Mouse (Mus musculus): ENCODE results near the gene Exosc2.

Gene Exosc2

GRCm38 (mm10) chr2:31670551-31671035 lies at the start of gene Exosc2:
Gene Exosc2 (plus strand): TSS chr2:31670715.
- peak; percentile 93 for DNase-seq (ENCODE audit: extremely low spot score, low read depth, low spot score)

GRCm38 (mm10) chr2:31633531-31633930 lies 37.0 kb upstream of the Exosc2 start:
- no peak for DNase-seq (ENCODE audit: extremely low spot score, low read depth, low spot score)

- no peak for DNase-seq (ENCODE audit: extremely low spot score, low read depth, low spot score)
These were observed 35.0 kb upstream of the Exosc2 start for GRCm38 (mm10) chr2:31635281-31636137.

- DNase-seq (ENCODE audit: extremely low spot score, low read depth, low spot score) = no peak
These were observed 34.3 kb upstream of the Exosc2 start for GRCm38 (mm10) chr2:31636138-31636741.

GRCm38 (mm10) chr2:31636742-31637141 lies 33.8 kb upstream of the Exosc2 start:
- DNase-seq (ENCODE audit: extremely low spot score, low read depth, low spot score) = no peak

- no peak for DNase-seq (ENCODE audit: extremely low spot score, low read depth, low spot score)
These were observed 33.2 kb upstream of the Exosc2 start for GRCm38 (mm10) chr2:31637311-31637710.

GRCm38 (mm10) chr2:31637807-31638206 lies 32.7 kb upstream of the Exosc2 start:
- DNase-seq (ENCODE audit: extremely low spot score, low read depth, low spot score) = no peak

GRCm38 (mm10) chr2:31638581-31639465 lies 31.7 kb upstream of the Exosc2 start:
- no peak for DNase-seq (ENCODE audit: extremely low spot score, low read depth, low spot score)

- no peak for DNase-seq (ENCODE audit: extremely low spot score, low read depth, low spot score)
These were observed 31.1 kb upstream of the Exosc2 start for GRCm38 (mm10) chr2:31639466-31639760.

- no peak for DNase-seq (ENCODE audit: extremely low spot score, low read depth, low spot score)
These were observed 30.5 kb upstream of the Exosc2 start, which contains the start of gene Prdm12 for GRCm38 (mm10) chr2:31639901-31640608. Gene Prdm12 (plus strand): TSS chr2:31640037.

- no peak for DNase-seq (ENCODE audit: extremely low spot score, low read depth, low spot score)
These were observed 29.7 kb upstream of the Exosc2 start for GRCm38 (mm10) chr2:31640609-31641507.

GRCm38 (mm10) chr2:31641508-31641830 lies 29.0 kb upstream of the Exosc2 start:
- DNase-seq (ENCODE audit: extremely low spot score, low read depth, low spot score) = no peak

- DNase-seq (ENCODE audit: extremely low spot score, low read depth, low spot score) = no peak
These were observed 28.6 kb upstream of the Exosc2 start for GRCm38 (mm10) chr2:31641929-31642328.

GRCm38 (mm10) chr2:31653971-31654853 lies 16.3 kb upstream of the Exosc2 start:
- no peak for DNase-seq (ENCODE audit: extremely low spot score, low read depth, low spot score)

GRCm38 (mm10) chr2:31654854-31655559 lies 15.5 kb upstream of the Exosc2 start:
- no peak for DNase-seq (ENCODE audit: extremely low spot score, low read depth, low spot score)

GRCm38 (mm10) chr2:31656374-31656773 lies 14.1 kb upstream of the Exosc2 start:
- DNase-seq (ENCODE audit: extremely low spot score, low read depth, low spot score) = no peak

- no peak for DNase-seq (ENCODE audit: extremely low spot score, low read depth, low spot score)
These were observed 7.3 kb upstream of the Exosc2 start for GRCm38 (mm10) chr2:31662939-31663803.
